Mouse (Mus musculus) hindbrain, embryonic 10.5 days (tissue): ENCODE measurements around the gene Ccl2. TPM values are rescaled to one million over a fixed set of nuclear protein-coding genes. Genes with fewer than 3 reads are reported as not detected.

ENCODE experiments used
- DNase-seq: peaks from one replicate; pipeline ENCODE4 v3.0.0-alpha.2; 2017; ENCODE audit warnings: low spot score
- H3K27ac ChIP-seq: fragments of 300-500 bp; sonication (generic); 2 replicates; pipeline ENCODE4 v1.5.1; 2016; ENCODE audit warnings: mild to moderate bottlenecking, moderate library complexity
- H3K27me3 ChIP-seq: fragments of 300-500 bp; sonication (generic); 2 replicates; pipeline ENCODE4 v1.6.1; 2016; ENCODE audit warnings: mild to moderate bottlenecking; ENCODE audit not compliant: poor library complexity, insufficient read depth, severe bottlenecking
- H3K36me3 ChIP-seq: fragments of 300-500 bp; sonication (generic); 2 replicates; pipeline ENCODE4 v1.6.1; 2016; ENCODE audit warnings: mild to moderate bottlenecking, moderate library complexity
- H3K4me1 ChIP-seq: fragments of 300-500 bp; sonication (generic); replicated peaks from 2 replicates; pipeline ENCODE4 v1.6.1; 2016; ENCODE audit warnings: mild to moderate bottlenecking
- H3K4me3 ChIP-seq: fragments of 300-500 bp; sonication (generic); 2 replicates; pipeline ENCODE4 v1.5.1; 2016; ENCODE audit warnings: mild to moderate bottlenecking, moderate library complexity
- H3K9me3 ChIP-seq: fragments of 300-500 bp; sonication (generic); 2 replicates; pipeline ENCODE4 v1.6.1; 2016; ENCODE audit warnings: mild to moderate bottlenecking, moderate library complexity
- WGBS: fragments of 180-500 bp; shearing (Covaris S2); methylation state at CpG from one replicate; pipeline ENCODE4 v1.1.7; 2016; 5-methylcytosine and 5-hydroxymethylcytosine counted together
- polyA plus RNA-seq: library from polyadenylated mRNA; unstranded; fragments of >200 nt; fragmentation: Nextera tagmentation; extraction: Ambion mirVana; gene quantifications from 2 replicates; pipeline ENCODE4 v1.2.1, GENCODE M21; 2016

Gene Ccl2
- polyA plus RNA-seq, 1 experiment from 2014 or later, result 1.0 TPM

DNA sequence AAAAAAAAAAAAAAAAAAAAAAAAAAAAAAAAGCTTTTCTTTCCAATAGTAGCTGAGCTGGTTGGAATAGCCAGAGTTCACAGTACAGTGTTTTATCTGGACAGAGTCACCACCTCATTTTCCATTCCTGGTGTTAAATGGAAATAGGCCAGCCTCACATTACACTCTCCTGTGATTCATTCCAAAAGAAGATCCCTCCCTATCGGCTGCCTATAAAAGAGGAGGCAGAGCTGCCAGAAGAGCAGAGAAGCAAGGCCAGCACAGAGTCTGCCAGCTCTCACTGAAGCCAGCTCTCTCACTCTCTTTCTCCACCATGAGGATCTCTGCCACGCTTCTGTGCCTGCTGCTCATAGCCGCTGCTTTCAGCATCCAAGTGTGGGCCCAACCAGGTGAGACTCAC is 10.1 kb downstream of the Ccl2 start, which contains the start of gene Ccl7:
Ccl7 (plus strand) TSS at position 242 of the 400 bp plus-strand sequence.
- H3K27me3 ChIP-seq, result no peaks in the 10 kb centered on the region
- no peaks in the 10 kb centered on the region for H3K36me3 ChIP-seq
- no peak for DNase-seq
- 77% methylated on average over 3 of the region's 3 CpGs for WGBS
- H3K9me3 ChIP-seq, result no peaks in the 10 kb centered on the region
- no peak within 1 kb of the TSS for H3K27ac ChIP-seq
- no peaks in the 10 kb centered on the region for H3K4me1 ChIP-seq
- H3K4me3 ChIP-seq, result no peak within 1 kb of the TSS

DNA sequence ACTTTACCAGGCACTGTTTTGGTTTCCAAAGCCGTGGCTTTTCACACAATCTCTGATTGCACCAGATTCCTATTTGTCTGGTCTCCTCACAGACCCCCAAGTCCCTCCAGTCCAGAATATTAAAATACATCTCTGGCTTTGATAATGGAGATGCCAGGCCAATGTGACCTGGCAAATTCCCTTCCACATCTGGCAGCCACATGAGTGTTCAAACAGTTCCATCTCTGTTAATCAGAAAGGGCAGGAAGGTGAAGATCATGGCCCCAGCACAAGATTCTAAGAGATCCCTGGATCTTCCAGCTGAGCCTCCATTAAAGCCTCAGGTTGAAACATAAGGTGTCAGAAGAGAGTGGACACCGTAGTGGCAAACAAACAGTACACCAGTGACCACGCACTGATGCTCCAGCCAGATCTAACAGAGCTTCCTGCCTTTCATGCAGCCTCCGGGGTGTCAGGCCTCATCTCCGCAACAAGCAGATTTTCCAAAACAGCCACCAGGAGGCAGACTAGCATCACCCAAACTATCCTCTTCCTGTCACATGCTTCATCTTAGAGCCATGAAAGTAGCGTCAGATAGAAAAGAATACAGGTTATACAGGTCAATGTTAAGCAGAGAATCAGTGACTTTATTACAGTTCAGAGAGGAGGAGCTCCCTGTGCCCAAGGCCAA is 12.5 kb downstream of the Ccl2 start:
- no peak overlapping the region for H3K4me3 ChIP-seq
- H3K36me3 ChIP-seq, result no peaks in the 10 kb centered on the region
- 44% methylated on average over 6 of the region's 6 CpGs for WGBS
- H3K9me3 ChIP-seq, result no peaks in the 10 kb centered on the region
- DNase-seq, result peak; percentile 59
- no peaks in the 10 kb centered on the region for H3K4me1 ChIP-seq
- no peaks in the 10 kb centered on the region for H3K27me3 ChIP-seq
- H3K27ac ChIP-seq, result no peak overlapping the region

DNA sequence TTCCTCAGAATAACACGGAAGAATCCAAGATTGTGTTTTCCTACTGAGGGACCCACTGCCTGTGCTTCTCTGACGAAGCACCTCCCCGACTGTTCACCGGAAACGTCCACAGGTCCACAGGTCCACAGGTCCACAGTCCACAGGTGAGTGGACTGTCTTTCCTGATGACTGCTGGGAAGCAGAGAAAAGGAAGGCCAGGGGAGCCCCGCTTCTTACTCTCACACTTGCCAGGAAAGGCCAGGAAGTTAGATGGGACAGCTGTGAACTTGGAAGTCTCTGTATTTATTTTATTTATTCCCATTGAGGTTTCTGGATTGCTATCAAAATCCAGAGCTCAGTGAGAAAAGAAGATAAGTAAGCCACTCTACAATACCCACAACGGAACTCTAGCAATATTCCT is 18.5 kb downstream of the Ccl2 start:
- H3K27me3 ChIP-seq, result no peaks in the 10 kb centered on the region
- H3K4me3 ChIP-seq, result no peak overlapping the region
- H3K27ac ChIP-seq, result no peak overlapping the region
- DNase-seq, result no peak
- WGBS, result 92% methylated on average over 7 of the region's 7 CpGs
- H3K4me1 ChIP-seq, result no peaks in the 10 kb centered on the region
- H3K36me3 ChIP-seq, result no peaks in the 10 kb centered on the region
- H3K9me3 ChIP-seq, result no peaks in the 10 kb centered on the region

DNA sequence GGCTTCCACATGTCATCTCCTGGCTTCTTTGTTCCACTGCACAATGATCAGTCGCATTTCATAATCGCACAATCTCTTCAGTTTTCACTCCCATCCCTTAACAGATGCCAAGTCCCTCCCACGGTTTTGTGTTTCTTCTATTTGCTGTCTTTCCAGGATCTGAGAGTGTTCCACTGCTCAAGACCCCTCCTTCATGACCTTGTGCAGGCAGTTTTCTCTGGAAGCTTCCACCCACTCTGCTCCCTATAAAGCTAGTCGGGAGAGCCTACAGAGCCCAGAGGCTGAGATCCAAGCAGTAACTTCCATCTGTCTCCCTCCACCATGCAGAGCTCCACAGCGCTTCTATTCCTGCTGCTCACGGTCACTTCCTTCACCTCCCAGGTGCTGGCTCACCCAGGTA is 22.3 kb downstream of the Ccl2 start, which contains the start of gene Ccl11:
Ccl11 (plus strand) TSS at position 178 of the 400 bp plus-strand sequence.
- Histone ChIP-seq H3K27ac (no peak within 1 kb of the TSS), H3K4me1 (no peaks in the 10 kb centered on the region), H3K4me3 (no peak within 1 kb of the TSS), H3K9me3 (no peaks in the 10 kb centered on the region), H3K36me3 (no peaks in the 10 kb centered on the region), H3K27me3 (no peaks in the 10 kb centered on the region)
- 85% methylated on average over 6 of the region's 6 CpGs for WGBS
- no peak for DNase-seq

DNA sequence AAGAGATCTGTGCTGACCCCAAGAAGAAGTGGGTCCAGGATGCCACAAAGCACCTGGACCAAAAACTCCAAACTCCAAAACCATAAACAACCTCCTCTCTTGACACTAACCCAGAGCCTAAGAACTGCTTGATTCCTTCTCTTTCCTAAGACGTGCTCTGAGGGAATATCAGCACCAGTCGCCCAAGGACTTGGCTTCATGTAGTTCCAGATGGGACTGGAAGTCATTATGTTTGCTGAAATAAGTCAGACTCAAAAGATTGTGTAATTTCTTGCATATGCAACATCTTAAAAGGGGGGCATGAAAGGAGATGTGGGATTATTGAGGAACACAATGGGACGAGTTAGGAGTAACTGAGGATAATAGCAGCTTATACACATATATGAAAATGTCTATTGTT is 26.9 kb downstream of the Ccl2 start:
- Histone ChIP-seq H3K36me3 (no peaks in the 10 kb centered on the region), H3K4me1 (no peaks in the 10 kb centered on the region), H3K27ac (no peak overlapping the region), H3K9me3 (no peaks in the 10 kb centered on the region), H3K27me3 (no peaks in the 10 kb centered on the region), H3K4me3 (no peak overlapping the region)
- no peak for DNase-seq
- 79% methylated on average over 3 of the region's 3 CpGs for WGBS

DNA sequence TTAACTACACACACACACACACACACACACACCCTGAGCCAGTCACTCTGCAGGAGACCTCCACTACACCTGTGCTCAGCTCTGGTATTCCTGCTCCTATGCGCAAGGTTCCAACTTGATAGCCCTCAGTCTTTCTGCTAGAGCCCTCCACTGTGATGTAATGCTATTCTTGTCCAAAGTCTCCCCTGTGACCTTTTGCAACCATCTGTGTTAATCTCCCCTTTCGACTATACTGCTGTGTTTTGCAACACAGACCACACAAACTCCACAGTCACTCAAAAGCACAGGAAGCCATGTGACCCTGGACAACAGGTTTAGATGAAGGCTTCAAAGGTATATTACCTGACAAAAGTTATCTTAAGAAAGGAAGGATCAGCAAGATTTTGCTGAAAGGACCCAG is 28.1 kb downstream of the Ccl2 start:
- no peaks in the 10 kb centered on the region for H3K27me3 ChIP-seq
- no peak overlapping the region for H3K27ac ChIP-seq
- H3K36me3 ChIP-seq, result no peaks in the 10 kb centered on the region
- 88% methylated on average over 2 of the region's 2 CpGs for WGBS
- DNase-seq, result no peak
- no peaks in the 10 kb centered on the region for H3K4me1 ChIP-seq
- no peak overlapping the region for H3K4me3 ChIP-seq
- no peaks in the 10 kb centered on the region for H3K9me3 ChIP-seq

DNA sequence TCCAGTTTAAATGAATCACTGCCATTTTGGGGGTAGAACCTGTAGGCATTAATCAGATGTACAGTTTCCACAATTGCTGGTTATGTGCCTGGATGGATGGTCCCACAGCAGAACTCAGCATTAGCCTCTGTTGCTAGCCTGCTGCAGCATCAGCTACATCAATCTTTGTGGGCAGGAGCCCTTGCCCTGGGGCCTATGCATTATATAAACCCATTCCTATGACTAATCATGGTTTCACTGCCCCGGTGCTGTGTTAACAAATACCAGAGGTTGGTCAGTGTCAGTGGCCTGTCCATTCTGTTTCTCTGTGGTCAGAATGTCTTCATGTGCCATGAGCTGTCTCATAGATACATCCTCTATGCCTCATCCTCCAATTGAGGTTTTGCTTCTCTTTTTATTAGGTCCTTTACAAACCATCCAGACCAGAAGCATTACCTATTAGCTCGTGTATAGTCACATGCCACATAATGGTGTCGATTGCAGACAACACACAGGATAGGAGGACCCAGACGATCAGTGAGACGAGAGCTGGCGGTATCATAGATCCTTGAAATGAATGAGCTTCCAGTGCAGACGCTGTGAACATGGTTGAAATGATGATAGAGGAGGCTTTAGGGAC is 31.7 kb downstream of the Ccl2 start:
- 90% methylated on average over 7 of the region's 7 CpGs for WGBS
- Histone ChIP-seq H3K36me3 (no peaks in the 10 kb centered on the region), H3K4me3 (no peak overlapping the region), H3K4me1 (no peaks in the 10 kb centered on the region), H3K27ac (no peak overlapping the region), H3K27me3 (no peaks in the 10 kb centered on the region), H3K9me3 (no peaks in the 10 kb centered on the region)
- DNase-seq, result no peak

DNA sequence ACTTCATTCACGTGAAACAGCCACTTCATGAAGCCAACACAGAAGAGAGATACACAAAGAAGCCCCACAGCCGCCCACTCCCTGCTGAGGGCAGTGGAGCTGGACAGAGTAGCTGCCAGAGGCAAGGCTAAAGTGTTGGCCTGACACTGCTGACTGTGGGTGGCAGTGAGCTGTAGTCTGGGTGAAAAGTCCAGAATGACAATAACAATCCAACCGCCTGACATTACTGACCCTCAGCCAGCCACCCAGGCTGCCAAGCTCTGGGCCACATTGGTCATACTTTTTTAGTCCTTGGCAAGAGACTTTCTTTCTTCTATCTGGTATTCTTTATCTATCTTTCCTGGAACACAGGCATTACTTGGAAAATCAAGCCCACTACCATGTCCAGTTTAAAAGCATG is 35.7 kb downstream of the Ccl2 start:
- H3K4me3 ChIP-seq, result no peak overlapping the region
- WGBS, result 72% methylated on average over 3 of the region's 3 CpGs
- H3K27me3 ChIP-seq, result no peaks in the 10 kb centered on the region
- DNase-seq, result no peak
- H3K36me3 ChIP-seq, result no peaks in the 10 kb centered on the region
- H3K9me3 ChIP-seq, result no peaks in the 10 kb centered on the region
- H3K4me1 ChIP-seq, result no peaks in the 10 kb centered on the region
- no peak overlapping the region for H3K27ac ChIP-seq

DNA sequence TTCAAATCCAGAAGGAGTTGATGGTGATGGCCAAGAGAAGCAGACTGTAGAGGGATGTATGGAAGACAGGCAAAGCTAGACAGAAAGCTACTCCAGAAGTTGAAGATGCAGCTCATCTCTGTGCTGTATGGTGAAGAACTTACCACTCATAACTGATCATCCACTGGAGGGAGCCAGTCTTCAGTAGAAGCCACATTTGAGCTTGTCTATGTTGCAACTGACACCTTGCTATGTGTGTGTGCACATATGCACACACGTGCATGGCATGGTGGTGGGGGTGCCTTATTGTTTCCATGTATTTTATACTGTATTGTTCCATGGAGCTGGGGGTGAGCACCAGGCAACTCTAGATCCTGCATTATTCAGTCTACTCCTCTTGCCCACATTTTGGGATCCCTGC is 37.0 kb downstream of the Ccl2 start:
- H3K9me3 ChIP-seq, result no peaks in the 10 kb centered on the region
- DNase-seq, result no peak
- WGBS, result 90% methylated on average over 1 of the region's 1 CpGs
- no peaks in the 10 kb centered on the region for H3K4me1 ChIP-seq
- no peaks in the 10 kb centered on the region for H3K27me3 ChIP-seq
- no peak overlapping the region for H3K27ac ChIP-seq
- no peaks in the 10 kb centered on the region for H3K36me3 ChIP-seq
- no peak overlapping the region for H3K4me3 ChIP-seq

DNA sequence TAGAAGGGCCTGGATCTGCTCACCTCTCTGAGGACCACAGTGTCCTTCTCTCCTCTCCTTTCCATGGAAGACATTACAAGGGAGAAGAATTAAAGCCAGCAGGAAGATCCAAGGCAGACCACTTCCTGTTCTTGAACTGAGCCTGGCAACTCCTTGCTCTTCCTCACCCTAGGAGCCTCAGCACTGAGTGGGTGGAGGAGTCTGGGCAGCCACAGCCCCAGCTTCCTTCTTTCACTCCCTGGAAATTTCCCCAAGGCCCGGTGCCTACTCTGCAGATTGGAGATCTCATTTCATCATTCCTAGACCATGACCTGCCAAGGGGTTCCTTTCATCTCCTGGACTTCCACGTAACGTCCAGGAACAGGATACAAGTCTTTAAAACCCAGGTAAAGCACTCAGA is 37.6 kb downstream of the Ccl2 start:
- WGBS, result 83% methylated on average over 3 of the region's 3 CpGs
- Histone ChIP-seq H3K4me3 (no peak overlapping the region), H3K4me1 (no peaks in the 10 kb centered on the region), H3K9me3 (no peaks in the 10 kb centered on the region), H3K36me3 (no peaks in the 10 kb centered on the region), H3K27me3 (no peaks in the 10 kb centered on the region), H3K27ac (no peak overlapping the region)
- no peak for DNase-seq

DNA sequence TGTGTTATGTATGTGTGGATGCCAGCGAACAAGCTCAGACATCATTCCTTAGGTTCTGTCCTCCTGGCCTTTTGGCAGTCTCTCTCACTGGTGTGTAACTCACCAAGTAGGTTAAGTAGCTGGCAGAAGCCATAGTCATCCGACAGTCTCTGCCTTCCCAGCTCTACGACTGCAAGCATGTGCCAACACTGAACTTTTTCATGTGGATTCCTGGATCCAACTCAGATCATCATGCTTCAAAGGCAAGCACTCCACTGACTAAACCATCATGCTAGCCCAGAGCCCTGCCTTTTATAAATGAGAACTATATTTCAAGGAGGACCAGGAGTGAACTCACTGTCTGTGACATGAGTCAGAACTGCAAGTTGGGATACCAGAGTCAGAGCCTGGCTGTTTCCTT is 38.3 kb downstream of the Ccl2 start:
- Histone ChIP-seq H3K9me3 (no peaks in the 10 kb centered on the region), H3K4me1 (no peaks in the 10 kb centered on the region), H3K27ac (no peak overlapping the region), H3K4me3 (no peak overlapping the region), H3K27me3 (no peaks in the 10 kb centered on the region), H3K36me3 (no peaks in the 10 kb centered on the region)
- 92% methylated on average over 3 of the region's 3 CpGs for WGBS
- DNase-seq, result no peak

DNA sequence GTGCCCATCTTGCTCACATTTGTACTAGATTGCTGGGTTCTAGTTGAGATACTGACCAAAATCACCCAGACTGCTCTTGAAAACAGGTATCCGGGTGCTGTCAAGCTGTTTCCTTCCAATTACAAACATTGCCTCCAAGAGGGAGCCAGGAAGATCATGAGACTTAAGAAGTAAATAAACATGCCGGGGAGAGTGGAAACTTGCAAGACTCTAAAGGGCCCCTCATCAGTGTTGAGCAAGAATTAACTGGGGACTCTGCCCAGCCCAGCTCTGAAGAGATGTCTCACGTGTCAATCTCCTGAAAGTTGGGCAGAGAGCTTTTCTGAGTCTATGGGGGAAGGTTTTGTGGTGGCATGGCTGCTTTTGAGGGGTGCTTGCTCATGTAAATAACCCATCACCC is 41.7 kb downstream of the Ccl2 start:
- Histone ChIP-seq H3K27me3 (no peaks in the 10 kb centered on the region), H3K9me3 (no peaks in the 10 kb centered on the region), H3K4me1 (no peaks in the 10 kb centered on the region), H3K36me3 (no peaks in the 10 kb centered on the region), H3K27ac (no peak overlapping the region), H3K4me3 (no peak overlapping the region)
- no peak for DNase-seq
- 77% methylated on average over 3 of the region's 3 CpGs for WGBS

DNA sequence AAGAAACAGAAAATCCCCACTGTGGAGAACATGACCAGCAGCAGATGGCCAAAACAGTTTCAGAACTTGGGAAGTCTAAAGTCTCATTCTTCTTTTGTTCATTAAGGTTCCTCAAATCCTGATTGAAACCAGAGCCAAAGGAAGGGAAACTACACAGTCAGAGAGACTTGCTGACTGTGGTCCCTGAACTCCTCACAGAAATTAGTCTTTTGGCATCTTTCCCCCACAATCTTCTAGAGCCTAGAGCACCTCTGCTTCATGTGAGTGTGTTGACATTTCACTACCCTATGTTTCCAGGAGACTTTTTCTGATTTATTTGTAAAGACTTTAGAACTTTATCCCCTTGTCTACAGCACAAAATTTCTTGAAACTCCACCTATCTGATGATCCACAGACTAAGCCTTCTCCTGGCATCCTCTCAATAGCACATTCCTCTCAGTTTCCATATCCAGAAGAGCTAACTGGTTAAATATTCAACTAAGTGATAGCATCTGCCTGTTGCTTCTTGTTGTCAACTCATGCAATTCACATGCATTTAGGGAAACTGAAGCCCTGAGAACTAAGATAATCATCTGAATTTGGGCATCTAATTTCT is 42.9 kb downstream of the Ccl2 start:
- no peaks in the 10 kb centered on the region for H3K27me3 ChIP-seq
- H3K9me3 ChIP-seq, result no peaks in the 10 kb centered on the region
- no peaks in the 10 kb centered on the region for H3K4me1 ChIP-seq
- no peak for DNase-seq
- H3K4me3 ChIP-seq, result no peak overlapping the region
- no peak overlapping the region for H3K27ac ChIP-seq
- H3K36me3 ChIP-seq, result no peaks in the 10 kb centered on the region
